Mouse (Mus musculus) Patski (cell line): ENCODE results near the gene Pdzd2. TPM values are rescaled to one million over a fixed set of nuclear protein-coding genes. Genes with fewer than 3 reads are reported as not detected.
A peak's percentile ranks its signal among the peaks of the same experiment; 100 is the strongest.

Experiments used
- ATAC-seq: fragments of 100-300 bp; one replicate; pipeline ENCODE4 v1.8.0; 2021
- CTCF ChIA-PET: fragments of 350-600 bp; sonication (Branson Sonifier 250); formaldehyde crosslinking; loops from one replicate; lab custom pipeline; 2022; ENCODE audit warnings: inconsistent platforms; lab: Charles Lee
- POLR2A ChIA-PET: fragments of 350-600 bp; sonication (Branson Sonifier 250); formaldehyde crosslinking; loops from one replicate; lab custom pipeline; 2022; ENCODE audit warnings: antibody characterized with exemption, inconsistent platforms; lab: Charles Lee
- DNase-seq: peaks from one replicate; pipeline ENCODE4 v3.0.0-alpha.2; 2011; ENCODE audit warnings: low read depth, low spot score
- H3K27me3 ChIP-seq: fragments of 371-371 bp; one replicate; pipeline ENCODE4 v1.5.1; 2021
- CTCF ChIP-seq: fragments of 100-300 bp; IDR thresholded peaks from one replicate; pipeline ENCODE4 v1.5.1; 2021
- in situ Hi-C: fragments of 300-500 bp; cut with MboI; formaldehyde crosslinking; loops from 3 replicates; pipeline ENCODE4 v1.11.1; 2018; ENCODE audit warnings: low pct_unique_long_range_greater_than_20kb, mixed read lengths
- polyA plus RNA-seq: library from polyadenylated mRNA; unstranded; gene quantifications from one replicate; pipeline ENCODE4 v1.2.3, GENCODE M21; 2021

Pdzd2 gene
- polyA plus RNA-seq, 1 experiment from 2014 or later, result 0.10 TPM

DNA sequence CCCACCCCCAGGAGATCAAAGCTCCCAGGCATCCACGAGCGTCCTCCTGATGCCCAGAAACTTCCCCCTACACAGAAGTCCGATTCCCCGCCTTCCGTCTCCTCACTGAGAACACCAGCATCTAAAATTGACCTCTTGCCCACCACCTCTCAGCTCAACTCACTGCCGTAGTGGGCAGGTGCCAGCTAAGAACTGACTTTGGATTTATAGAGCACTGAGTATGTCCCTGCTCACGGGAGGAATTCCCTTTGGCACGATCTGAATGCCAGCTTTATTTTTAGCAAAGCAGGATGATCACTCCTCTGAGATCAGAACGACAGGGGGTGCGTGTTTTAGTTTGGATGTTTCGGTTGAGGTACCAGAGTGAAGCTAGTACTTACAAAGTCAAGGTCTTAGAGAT is 7.1 kb downstream of the Pdzd2 start:
- DNase-seq (no peak), ATAC-seq (no peak)
- H3K27me3 ChIP-seq, result no peaks in the 10 kb centered on the region
- ChIA-PET CTCF (no interaction called here), POLR2A (interaction anchor here (0.7 kb wide), 1 partner anchor 1435 kb away, joined by 3 read pairs; no protein-coding TSS in a partner anchor)
- in situ Hi-C loops, result no loop called here
- no peak for TF ChIP-seq CTCF

DNA sequence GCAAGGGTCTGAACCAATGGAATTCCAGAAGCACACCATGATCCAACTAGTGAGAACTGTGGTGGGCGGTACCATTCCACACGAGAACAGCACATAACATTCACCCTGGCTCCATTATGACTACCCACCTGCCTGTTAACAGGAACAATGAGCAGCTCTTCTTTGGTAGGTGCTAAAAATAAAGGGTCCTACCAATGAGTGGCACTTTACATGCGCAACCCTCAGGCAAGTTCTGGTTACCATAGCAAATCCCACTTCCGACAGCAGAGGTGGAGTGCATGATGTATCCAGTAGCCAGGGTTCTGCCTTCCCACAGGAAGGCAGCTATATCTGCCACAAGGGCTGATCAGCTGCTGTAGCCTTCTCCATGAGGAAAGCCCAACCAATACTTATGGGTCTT is 11.3 kb downstream of the Pdzd2 start:
- no peak for TF ChIP-seq CTCF
- ATAC-seq (no peak), DNase-seq (no peak)
- in situ Hi-C loops, result no loop called here
- H3K27me3 ChIP-seq, result no peaks in the 10 kb centered on the region
- POLR2A ChIA-PET, result no interaction called here
- CTCF ChIA-PET, result interaction anchor here (0.6 kb wide), 1 partner anchor 9 kb away, joined by 3 read pairs; no protein-coding TSS in a partner anchor

- DNase-seq, result no peak
- no peak for ATAC-seq
- no peak for TF ChIP-seq CTCF
- in situ Hi-C loops, result no loop called here
- CTCF ChIA-PET, result no interaction called here
- H3K27me3 ChIP-seq, result peaks cover 4% of the 10 kb centered on the region
- POLR2A ChIA-PET, result no interaction called here
These were observed 14.5 kb downstream of the Pdzd2 start for GRCm38 (mm10) chr15:12725256-12725655.

- DNase-seq, result no peak
- no peak for TF ChIP-seq CTCF
These were observed 17.8 kb downstream of the Pdzd2 start for GRCm38 (mm10) chr15:12721684-12722500.

DNA sequence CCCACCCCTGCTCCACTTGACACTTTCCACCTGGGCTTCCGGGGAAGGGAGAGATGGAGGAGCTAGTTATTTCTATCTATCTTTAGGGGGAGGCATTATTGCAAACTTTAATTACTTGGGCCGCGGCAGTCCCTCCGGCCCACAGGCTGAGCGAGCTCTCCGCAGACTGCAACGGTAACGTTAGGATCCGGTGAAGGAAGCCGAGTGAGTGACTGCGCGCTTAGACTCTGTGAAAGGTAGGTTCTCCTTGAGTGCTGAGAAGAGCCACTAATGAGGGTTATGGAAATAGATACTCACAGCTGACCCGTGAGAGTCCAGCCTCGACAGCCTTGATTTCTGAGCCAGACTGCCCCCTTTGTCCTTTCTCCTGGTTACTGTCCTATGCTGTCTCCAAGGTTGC is 20.9 kb downstream of the Pdzd2 start:
- ATAC-seq (no peak), DNase-seq (no peak)
- in situ Hi-C loops, result no loop called here
- TF ChIP-seq CTCF, result no peak
- ChIA-PET POLR2A (no interaction called here), CTCF (interaction anchor here (0.6 kb wide), 1 partner anchor 9 kb away, joined by 3 read pairs; no protein-coding TSS in a partner anchor)
- H3K27me3 ChIP-seq, result peaks cover 11% of the 10 kb centered on the region

More at GRCm38 (mm10) chr15:12721684-12722500, 17.8 kb downstream of the Pdzd2 start:
- H3K27me3 ChIP-seq, result peaks cover 11% of the 10 kb centered on the region
- CTCF ChIA-PET, result no interaction called here
- POLR2A ChIA-PET, result no interaction called here
- in situ Hi-C loops, result no loop called here
- no peak for ATAC-seq

DNA sequence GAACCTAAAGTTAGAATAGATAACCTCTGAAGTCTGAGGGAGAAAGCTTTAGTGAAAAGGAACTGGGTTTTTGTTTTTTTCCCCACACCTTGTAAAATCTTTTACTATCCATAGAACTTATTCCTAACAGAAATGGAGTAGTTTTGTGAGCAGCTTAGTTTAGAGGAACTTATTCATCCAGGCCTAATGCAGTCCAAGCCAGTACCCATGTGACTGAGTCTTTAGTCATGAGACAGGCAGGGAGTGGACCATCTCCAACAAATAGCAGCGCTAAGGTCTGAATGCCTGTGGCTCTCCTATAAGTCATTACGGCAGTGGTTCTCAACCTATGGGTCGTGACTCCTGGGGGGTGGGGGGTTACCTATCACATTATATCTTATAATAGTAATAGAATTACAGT is 22.3 kb downstream of the Pdzd2 start:
- in situ Hi-C loops, result no loop called here
- peaks cover 16% of the 10 kb centered on the region for H3K27me3 ChIP-seq
- ChIA-PET CTCF (no interaction called here), POLR2A (no interaction called here)
- TF ChIP-seq CTCF, result no peak
- ATAC-seq (no peak), DNase-seq (no peak)

DNA sequence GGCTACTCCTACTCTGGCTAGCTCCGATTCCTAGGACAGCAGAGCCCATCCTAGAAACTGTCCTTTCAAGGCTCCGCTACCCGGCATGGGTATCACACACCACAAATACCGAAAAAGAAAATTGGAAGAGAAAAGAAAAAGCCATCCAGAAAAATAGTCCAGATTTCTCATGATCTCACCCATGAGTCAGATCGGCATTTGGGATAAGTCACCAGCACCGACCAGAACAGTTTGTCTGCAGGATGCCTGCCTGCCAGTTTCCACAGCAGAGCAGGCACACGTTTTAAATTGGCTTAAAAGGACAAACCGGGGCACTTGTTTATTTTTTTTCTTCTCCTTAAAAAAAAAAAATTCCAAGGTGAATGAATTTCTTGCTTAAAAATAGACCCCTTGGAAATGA is 22.8 kb downstream of the Pdzd2 start:
- peaks cover 16% of the 10 kb centered on the region for H3K27me3 ChIP-seq
- CTCF ChIA-PET, result no interaction called here
- no peak for ATAC-seq
- no peak for TF ChIP-seq CTCF
- POLR2A ChIA-PET, result no interaction called here
- in situ Hi-C loops, result no loop called here
- peak; percentile 19 for DNase-seq

DNA sequence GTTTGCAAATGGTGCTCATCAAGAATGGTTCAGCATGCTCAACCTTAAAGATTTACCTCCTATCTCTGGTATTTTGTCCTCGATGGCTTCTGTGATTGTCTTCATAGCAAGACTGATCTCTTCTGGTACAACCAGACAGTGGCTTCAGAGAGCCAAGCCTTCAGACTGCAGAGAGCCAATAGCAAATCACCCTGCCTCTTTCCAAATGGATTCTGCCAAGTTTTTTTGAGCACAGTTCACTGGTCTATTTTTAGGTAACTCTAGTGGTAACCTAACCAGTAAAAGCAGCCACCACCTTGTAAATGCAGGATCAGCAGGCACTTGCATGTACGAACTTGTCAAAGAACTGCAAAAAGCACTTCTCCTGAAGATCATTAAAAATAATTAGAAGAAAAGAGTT is 25.4 kb downstream of the Pdzd2 start:
- in situ Hi-C loops, result no loop called here
- POLR2A ChIA-PET, result no interaction called here

DNA sequence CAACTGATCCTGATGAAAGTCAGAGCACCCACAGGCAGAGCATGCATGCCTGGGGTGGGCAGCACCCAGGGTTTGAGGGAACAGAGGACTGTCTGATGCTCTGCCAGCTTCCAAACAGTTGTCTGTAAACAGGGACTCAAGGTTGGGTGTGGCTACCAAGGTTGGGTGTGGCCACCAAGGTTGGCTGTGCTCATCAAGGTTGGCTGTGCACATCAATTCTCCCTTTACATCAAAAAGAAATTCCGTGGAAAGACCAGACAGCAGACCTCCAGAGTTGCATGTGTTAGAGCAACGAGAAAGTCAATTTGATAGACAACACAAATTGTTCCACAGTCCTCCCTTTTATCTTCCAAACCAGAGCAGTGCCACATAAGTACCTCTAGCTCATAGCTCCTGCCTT is 26.5 kb downstream of the Pdzd2 start:
- TF ChIP-seq CTCF, result no peak
- in situ Hi-C loops, result no loop called here
- ATAC-seq (no peak), DNase-seq (no peak)
- POLR2A ChIA-PET, result no interaction called here
- H3K27me3 ChIP-seq, result peaks cover 6% of the 10 kb centered on the region
- CTCF ChIA-PET, result no interaction called here

More for the DNA sequence above, 25.4 kb downstream of the Pdzd2 start:
- no peak for DNase-seq
- H3K27me3 ChIP-seq, result peaks cover 9% of the 10 kb centered on the region
- TF ChIP-seq CTCF, result no peak
- no peak for ATAC-seq
- CTCF ChIA-PET, result no interaction called here

DNA sequence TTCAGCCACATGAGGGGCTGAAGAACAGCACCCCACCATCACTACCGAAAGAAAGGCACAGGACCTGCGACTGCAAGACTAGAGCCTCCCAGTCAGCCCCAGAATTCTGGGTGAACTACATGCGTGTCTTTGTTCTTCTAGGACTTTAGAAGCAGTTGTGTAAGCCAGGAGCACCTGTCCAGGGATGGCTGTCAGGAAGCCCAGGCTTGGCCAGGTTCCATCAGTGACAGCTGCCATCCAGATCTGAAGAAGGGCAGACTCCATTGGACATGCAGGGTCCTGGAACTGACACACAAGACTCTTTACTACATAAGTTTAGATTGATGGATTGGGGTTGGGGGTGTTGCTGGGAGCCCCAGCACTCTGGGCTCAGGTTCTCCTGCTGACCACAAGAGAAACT is 29.7 kb downstream of the Pdzd2 start:
- ChIA-PET POLR2A (no interaction called here), CTCF (no interaction called here)
- in situ Hi-C loops, result no loop called here
- H3K27me3 ChIP-seq, result peaks cover 6% of the 10 kb centered on the region
- TF ChIP-seq CTCF, result no peak
- DNase-seq, result no peak
- ATAC-seq, result no peak

DNA sequence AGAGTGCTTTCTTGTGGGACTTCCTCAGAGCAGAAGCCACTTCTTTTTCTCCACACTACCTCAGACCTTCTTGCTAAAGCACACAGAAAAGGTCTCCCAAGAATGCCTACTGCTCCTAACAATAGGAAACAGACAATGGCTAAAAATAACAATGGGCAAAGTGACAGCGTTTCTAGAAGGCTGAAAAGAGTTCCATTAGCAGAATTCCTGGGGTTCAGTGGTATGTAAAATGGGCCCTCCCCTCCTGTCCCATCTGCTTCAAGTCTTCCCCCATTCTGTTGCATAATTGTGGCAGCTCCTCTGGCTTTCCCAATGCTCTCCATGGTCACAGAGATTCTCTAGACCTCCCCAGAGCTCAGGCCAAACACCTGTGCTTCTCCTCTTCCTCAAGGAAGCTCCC is 31.4 kb downstream of the Pdzd2 start:
- peaks cover 6% of the 10 kb centered on the region for H3K27me3 ChIP-seq
- ChIA-PET CTCF (no interaction called here), POLR2A (no interaction called here)
- ATAC-seq (no peak), DNase-seq (peak; percentile 2)
- in situ Hi-C loops, result no loop called here
- TF ChIP-seq CTCF, result no peak

GRCm38 (mm10) chr15:12706902-12707301 is 32.8 kb downstream of the Pdzd2 start:
- no peak for TF ChIP-seq CTCF
- ATAC-seq, result no peak
- POLR2A ChIA-PET, result no interaction called here
- no peaks in the 10 kb centered on the region for H3K27me3 ChIP-seq
- CTCF ChIA-PET, result no interaction called here
- DNase-seq, result no peak
- in situ Hi-C loops, result no loop called here
